Comparison of ENCODE assay signal across 8 mouse cellular contexts in the genomic region with DNA sequence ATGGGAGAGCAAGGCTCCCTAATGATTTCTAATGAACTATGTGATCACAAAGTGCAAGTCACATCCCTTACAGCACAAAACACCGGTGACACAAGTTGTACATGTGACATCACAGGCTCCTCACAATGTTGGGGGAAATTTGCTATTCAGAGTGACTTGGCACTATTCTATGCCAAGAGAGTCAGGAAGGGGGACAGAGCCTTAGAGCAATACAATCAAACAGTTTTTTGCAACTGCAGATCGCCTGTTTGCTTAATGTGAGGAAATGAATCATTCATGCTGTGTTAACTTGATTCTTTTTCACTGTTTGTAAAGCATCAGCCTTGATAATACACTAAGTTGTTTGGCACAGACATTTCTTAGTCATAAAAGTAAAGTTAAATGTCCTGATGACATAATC. TPM values are rescaled to one million over a fixed set of nuclear protein-coding genes. Genes with fewer than 3 reads are reported as not detected.
A peak's percentile ranks its signal among the peaks of the same experiment; 100 is the strongest.
DNase-seq lines count a peak whose midpoint lies in the region; ATAC-seq and TF ChIP-seq lines count a peak whose summit lies in the region.
"Not testable (repeated sequence)": the region's sequence is repeated elsewhere in the genome, so short reads cannot be mapped to it uniquely, and the experiment has no call there.

No protein-coding gene starts in this region.

- H3K27me3 ChIP-seq in embryonic facial prominence, embryonic 10.5 days (replicated peaks; ENCODE audit: low read depth, poor library complexity, severe bottlenecking); forebrain, embryonic 15.5 days; hindbrain, embryonic 15.5 days; liver, postnatal 0 days (ENCODE audit: insufficient read depth, low read length): not testable (repeated sequence)

- H3K36me3 ChIP-seq in embryonic facial prominence, embryonic 10.5 days (replicated peaks); forebrain, embryonic 15.5 days; hindbrain, embryonic 15.5 days; liver, postnatal 0 days (replicated peaks; ENCODE audit: insufficient read depth, low read length): not testable (repeated sequence)

- TF ChIP-seq EP300 in liver, postnatal 0 days (IDR thresholded peaks at IDR 0.05; ENCODE audit: low read depth), result not testable (repeated sequence)

- peaks cover 30% of the 10 kb centered on the region for H3K4me1 ChIP-seq in embryonic facial prominence, embryonic 10.5 days
- not testable (repeated sequence) for H3K4me1 ChIP-seq in forebrain, embryonic 15.5 days; hindbrain, embryonic 15.5 days (replicated peaks); liver, postnatal 0 days (ENCODE audit: insufficient read depth)

- H3K4me3 ChIP-seq in embryonic facial prominence, embryonic 10.5 days; forebrain, embryonic 15.5 days; hindbrain, embryonic 15.5 days; liver, postnatal 0 days (ENCODE audit: low read depth, low read length): not testable (repeated sequence)

- TF ChIP-seq CTCF in liver, postnatal 0 days (IDR thresholded peaks at IDR 0.05; ENCODE audit: low read depth), result not testable (repeated sequence)

- not testable (repeated sequence) for H3K9ac ChIP-seq in forebrain, embryonic 15.5 days (replicated peaks); hindbrain, embryonic 15.5 days; liver, postnatal 0 days (replicated peaks)

- H3K4me2 ChIP-seq in forebrain, embryonic 15.5 days (replicated peaks); hindbrain, embryonic 15.5 days; liver, postnatal 0 days (ENCODE audit: low read depth, low read length): not testable (repeated sequence)

- H3K27ac ChIP-seq in embryonic facial prominence, embryonic 10.5 days (replicated peaks), result peak overlapping the region; percentile 19; the same call in 1 of the 2 replicates
- H3K27ac ChIP-seq in forebrain, embryonic 15.5 days (replicated peaks); hindbrain, embryonic 15.5 days (replicated peaks); liver, postnatal 0 days (ENCODE audit: low read depth): not testable (repeated sequence)

- ATAC-seq in forebrain, embryonic 15.5 days (replicated peaks), result peak; percentile 48
- ATAC-seq in hindbrain, embryonic 15.5 days (ENCODE audit: low FRiP score, low read depth), result 0 out of 2 replicates have a peak, but pooled peaks have one; percentile 51
- ATAC-seq in liver, postnatal 0 days, result peak; percentile 21; the same call in 1 of the 2 replicates
- ATAC-seq in megakaryocyte progenitor cell, adult 5-6 weeks (replicated peaks; ENCODE audit: poor library complexity), result peak; percentile 78
- ATAC-seq in neutrophil, adult 5-6 weeks (ENCODE audit: extremely low read depth, insufficient number of reproducible peaks, low FRiP score, poor library complexity, severe bottlenecking), result peak; percentile 89

- DNase-seq in 416B (ENCODE audit: low read depth), result peak; percentile 93
- peak; percentile 47 for DNase-seq in Muller cell, postnatal 12 days (ENCODE audit: inconsistent ontology term)
- DNase-seq in embryonic facial prominence, embryonic 10.5 days (ENCODE audit: low spot score); liver, postnatal 0 days: not testable (repeated sequence)

- H3K9me3 ChIP-seq in embryonic facial prominence, embryonic 10.5 days; forebrain, embryonic 15.5 days; hindbrain, embryonic 15.5 days; liver, postnatal 0 days (ENCODE audit: low read length): not testable (repeated sequence)

- 61% methylated on average over 2 of the region's 2 CpGs for WGBS in embryonic facial prominence, embryonic 10.5 days
- WGBS in forebrain, embryonic 15.5 days, result 18% methylated on average over 2 of the region's 2 CpGs
- 51% methylated on average over 2 of the region's 2 CpGs for WGBS in hindbrain, embryonic 15.5 days
- WGBS in liver, postnatal 0 days (ENCODE audit: insufficient replicate concordance), result 48% methylated on average over 2 of the region's 2 CpGs

RNA-seq across cellular contexts. Expression of a gene that starts 5.3 kb away (rescaled TPM):
- polyA plus RNA-seq in embryonic facial prominence, embryonic 10.5 days (2016; fragmentation: Nextera tagmentation; extraction: Ambion mirVana), result 1.3 and 1.5 TPM in 2 replicates
- 2.0 and 2.1 TPM in 2 replicates for polyA plus RNA-seq in forebrain, embryonic 15.5 days (2015; fragmentation: Nextera tagmentation; extraction: Ambion mirVana)
- 3.1 and 3.2 TPM in 2 replicates for polyA plus RNA-seq in hindbrain, embryonic 15.5 days (2015; fragmentation: Nextera tagmentation; extraction: Ambion mirVana)
- 0.07 and 0.14 TPM in 2 replicates for polyA plus RNA-seq in liver, postnatal 0 days (2015; fragmentation: Nextera tagmentation; extraction: Ambion mirVana)
- total RNA-seq in megakaryocyte progenitor cell, adult 5-6 weeks (2015), result 1.4 and 2.0 TPM in 2 replicates
- total RNA-seq in megakaryocyte progenitor cell, adult 5-6 weeks (2017), result 1.7 and 4.7 TPM in 2 replicates
- 70.8 and 71.1 TPM in 2 replicates for total RNA-seq in neutrophil, adult 5-6 weeks (2017)

Comparison
In these comparisons a context has a peak if more than half of its experiments do, and no peak if none do; other contexts are left out.
1. ATAC-seq: peak in every context shown above with its lines; median percentile 89 in neutrophil, adult 5-6 weeks; 78 in megakaryocyte progenitor cell, adult 5-6 weeks; 51 in hindbrain, embryonic 15.5 days; 48 in forebrain, embryonic 15.5 days; 21 in liver, postnatal 0 days.